Mouse (Mus musculus): ENCODE data around the gene Slfn8.
A peak's percentile ranks its signal among the peaks of the same experiment; 100 is the strongest.
"Not testable (repeated sequence)": the region's sequence is repeated elsewhere in the genome, so short reads cannot be mapped to it uniquely, and the experiment has no call there.

Gene Slfn8

DNA sequence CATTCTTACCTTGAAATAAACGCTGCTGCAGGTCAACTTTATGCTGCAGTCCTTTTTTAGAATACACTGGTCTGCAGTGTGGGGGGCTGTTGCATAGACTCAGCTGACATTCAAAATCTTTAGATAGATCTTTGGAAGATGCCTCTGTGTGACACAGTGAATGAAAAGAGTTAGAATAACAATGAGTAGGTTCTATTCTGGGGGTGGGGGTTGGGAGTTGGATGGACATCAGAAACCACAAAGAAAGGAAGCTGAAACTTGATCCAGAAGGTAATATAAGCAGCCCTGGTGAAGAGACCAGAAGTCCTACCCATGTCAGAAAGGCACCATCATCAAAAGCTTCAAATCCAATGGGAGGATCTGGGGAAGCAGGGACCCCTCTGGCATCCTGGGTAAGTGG is 7.3 kb downstream of the Slfn8 start:
- DNase-seq (ENCODE audit: extremely low read depth, insufficient read length, low spot score): no peak

DNA sequence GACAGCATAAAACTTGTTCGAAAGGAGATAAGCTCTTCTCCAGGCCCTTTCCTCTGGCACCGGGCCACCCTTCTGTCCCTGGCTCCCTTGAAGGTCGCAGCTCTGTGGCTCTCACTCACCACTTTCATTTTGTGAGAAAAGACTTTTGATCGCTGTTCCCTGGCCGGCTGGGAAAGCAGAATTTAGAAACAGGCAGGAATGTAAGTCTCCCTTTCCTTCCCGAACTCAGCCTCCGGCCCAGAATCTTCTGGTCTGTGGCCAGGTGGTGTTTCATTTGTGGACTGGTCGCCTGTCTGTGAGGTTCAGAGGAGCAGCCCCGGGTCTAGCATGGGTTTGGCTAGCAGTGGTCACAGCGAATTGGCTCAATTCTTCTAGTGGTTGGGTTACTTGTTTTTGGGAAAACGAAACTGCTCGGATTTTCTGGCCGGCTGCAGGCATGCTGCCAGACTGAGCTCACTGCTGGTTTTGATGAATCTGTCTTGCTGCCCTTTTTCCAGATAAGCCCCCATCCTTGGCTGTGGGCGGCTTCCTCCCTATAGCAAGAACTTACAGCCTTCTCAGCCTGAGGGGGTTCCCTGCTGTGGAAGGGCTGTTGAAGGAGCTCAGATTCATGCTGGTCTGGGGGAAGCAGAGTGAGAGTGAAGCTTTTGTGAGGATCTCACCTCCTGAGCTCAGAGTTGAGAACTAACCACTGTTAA is 29.0 kb downstream of the Slfn8 start, which contains the start of gene Slfn9:
Gene Slfn9 (minus strand): TSS at position 362 of the 698 bp plus-strand sequence.
- peak; percentile 72 for DNase-seq (ENCODE audit: extremely low read depth, insufficient read length, low spot score)

DNA sequence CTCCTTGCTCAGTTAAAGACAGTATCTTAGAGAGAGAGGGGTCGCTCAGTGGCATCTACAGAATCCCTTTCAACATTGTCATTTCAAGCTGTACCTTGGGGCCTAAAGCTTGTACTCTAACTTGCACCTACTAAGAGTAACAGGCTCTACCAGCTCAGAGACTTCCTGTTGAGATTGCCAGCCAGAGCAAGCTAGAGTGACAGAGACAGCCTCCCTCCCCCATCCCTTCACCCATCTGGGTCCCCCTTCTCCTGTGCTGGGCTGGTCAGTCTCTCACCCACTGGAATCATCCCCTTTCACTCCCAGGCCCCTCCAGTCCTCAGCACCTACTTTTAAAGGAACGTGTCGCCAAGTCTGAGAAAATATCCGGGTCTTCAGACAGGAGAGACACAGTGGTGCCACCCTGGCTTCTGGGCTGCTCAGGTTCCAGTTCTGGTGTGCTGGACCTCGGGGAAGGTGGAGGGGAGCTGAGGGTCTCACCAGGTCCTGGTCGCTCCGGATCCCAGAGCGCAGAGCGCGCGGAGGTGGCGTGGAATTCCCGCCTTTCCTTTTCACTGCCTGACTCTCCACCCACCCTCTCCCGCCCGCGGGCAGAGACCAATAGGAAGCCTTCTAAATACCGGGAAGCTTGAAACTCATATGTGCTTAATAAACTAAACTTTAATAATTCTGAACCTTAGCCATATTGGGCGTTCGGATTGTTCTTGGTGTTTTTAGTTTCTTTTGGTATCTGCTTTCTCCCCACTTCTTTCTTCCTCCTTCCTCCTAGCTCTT is 29.8 kb downstream of the Slfn8 start:
- DNase-seq (ENCODE audit: extremely low read depth, insufficient read length, low spot score): not testable (repeated sequence)

DNA sequence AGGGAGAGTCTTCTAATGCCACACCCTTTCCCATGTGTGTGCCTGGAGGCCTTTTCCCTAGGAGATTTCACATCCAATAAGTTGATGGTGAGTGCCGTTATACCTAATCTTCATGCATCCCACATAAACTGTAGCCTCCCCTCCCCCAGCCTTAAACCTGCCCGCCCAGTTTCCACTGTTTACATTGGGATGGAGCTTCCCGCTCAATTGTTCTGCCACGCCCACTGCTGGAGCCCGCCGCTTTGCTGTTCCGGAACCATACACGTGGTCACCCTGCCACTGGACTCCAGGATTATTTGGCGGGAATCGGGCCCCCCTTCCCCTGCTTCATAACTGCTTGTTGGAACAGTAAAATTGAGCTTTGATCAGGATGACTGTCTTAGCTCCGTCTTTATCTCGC is 31.3 kb downstream of the Slfn8 start:
- DNase-seq (ENCODE audit: extremely low read depth, insufficient read length, low spot score): no peak

DNA sequence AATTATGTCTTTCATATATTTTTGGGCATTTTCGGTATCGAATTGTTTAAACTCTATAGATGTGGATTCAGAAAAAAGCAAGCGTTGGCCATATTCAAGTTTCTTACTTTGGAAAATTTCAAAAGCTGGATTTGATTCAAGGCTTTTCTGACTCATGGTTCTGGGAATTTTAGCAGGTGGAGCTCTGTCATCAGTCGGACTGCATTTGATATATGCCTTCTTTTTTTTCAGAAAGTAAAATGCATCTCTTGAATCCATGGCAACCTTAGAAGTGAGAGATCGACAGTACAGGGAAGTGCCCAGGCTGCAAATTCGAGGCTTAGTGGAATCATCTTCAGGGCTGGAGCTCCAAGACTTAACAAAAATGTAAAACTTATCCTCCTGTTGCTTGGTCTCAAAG is 33.0 kb downstream of the Slfn8 start:
- DNase-seq (ENCODE audit: extremely low read depth, insufficient read length, low spot score): no peak

DNA sequence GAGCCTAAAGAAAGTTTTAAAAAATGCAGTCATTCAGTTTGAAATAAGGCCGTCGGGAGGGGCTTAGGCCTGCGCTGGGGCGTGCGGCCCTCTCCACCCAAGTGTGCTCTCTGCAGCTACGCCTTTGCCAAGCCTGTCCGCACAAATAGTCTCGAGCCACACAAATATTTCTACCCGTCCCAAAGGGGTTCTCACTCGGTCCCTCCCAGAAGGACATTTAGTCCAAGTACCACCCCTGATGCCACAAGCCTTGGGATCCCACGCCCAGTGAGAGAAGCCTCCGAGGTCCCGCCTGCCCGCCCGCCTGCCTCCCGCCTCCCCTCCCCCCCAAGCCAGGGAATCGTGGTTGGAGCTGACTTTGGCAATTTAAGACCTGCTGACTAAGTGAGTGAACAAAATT is 37.4 kb downstream of the Slfn8 start:
- DNase-seq (ENCODE audit: extremely low read depth, insufficient read length, low spot score): no peak

DNA sequence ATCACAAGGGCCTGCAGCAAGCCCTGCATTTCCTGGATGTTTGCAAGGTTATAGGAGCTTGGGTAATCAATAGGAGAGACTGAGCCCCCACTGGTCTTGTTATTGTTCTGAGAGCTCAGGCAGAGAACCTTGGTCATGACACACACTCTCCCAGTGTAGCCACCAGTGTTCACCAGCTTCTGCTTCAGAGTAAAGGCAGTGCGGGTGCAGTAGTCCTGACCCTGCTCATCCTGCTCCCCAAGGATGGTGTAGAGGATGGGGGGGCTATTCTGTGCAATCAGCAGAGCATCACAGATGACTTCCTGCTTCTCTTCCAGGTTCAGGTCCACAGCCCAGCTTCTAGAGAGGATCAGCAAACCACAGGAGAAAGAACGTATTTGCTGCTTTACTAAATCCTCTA is 38.2 kb downstream of the Slfn8 start:
- not testable (repeated sequence) for DNase-seq (ENCODE audit: extremely low read depth, insufficient read length, low spot score)

DNA sequence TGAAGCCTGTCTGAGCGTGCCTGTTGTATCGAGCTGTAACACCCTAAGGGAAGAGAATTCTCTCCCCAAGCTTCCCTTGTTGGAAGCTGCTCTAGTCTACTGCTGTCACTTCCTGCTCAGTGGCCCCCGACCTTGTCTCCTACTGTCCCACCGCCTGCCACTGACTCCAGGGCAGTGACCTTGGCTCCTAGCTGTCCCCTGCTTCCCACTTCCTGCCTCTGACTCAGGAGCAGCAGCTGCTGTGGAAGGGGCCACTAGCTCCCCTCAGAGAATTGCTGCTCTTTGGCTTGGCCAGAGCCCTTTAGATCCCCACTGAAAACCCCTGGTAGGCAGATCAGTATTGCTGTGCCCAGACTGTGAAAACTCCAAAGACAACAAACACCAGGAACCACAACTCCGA is 46.7 kb downstream of the Slfn8 start:
- DNase-seq (ENCODE audit: extremely low read depth, insufficient read length, low spot score): peak; percentile 47

DNA sequence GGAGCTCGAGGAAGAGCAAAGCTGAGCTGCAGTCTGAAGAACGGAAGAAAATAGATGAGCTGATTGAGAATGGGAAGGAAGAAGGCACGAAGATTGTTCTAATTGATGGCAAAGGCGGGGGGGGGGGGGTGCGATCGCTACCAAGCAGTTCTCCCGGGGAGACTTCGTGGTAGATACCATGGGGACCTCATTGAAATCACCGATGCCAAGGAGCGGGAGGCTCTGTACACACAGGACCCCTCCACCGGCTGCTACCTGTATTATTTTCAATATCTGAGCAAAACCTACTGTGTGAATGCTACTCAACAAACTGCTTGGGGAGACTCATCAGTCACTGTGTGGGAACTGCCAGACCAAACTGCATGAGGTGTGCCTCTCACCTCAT is 49.0 kb downstream of the Slfn8 start:
- no peak for DNase-seq (ENCODE audit: extremely low read depth, insufficient read length, low spot score)

DNA sequence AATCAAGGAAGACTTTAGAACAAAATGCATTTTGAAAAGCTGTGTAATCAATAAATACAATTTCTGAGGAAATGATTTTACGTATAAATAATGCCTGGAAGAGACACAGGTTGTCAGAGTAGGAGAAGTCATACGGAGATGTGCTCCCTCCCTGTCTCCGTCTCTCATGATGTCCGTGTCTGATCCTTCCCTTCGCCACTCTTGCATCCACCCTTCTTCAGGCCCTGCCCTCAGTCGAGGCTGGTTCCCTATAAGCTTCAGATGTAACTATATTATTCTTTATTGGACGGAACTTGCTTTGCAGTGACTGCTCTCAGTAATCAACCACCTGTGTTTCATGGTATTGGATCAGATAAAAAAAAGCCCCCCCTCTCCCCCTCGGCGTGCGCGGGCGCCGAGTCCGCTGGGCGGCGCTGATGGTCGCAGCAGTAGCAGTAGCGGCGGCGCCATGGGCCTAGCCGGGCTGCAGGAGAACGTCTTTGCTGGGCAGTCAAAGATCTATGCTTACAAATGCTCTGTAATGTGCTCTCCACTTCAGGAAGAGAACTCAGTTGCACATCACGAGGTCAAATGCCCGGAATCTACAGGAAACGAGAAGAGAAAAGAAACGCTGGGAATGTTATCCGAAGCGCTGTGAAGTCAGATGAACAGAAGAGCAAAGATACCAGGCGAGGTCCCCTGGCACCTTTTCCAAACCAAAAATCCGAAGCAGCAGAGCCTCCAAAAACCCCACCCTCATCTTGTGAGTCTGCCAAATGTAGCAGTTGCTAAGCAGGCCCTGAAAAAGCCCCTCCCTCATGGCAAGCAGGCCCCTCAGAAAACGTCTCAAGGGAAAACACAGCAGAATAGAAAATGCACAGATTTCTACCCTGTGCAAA is 49.7 kb downstream of the Slfn8 start:
- DNase-seq (ENCODE audit: extremely low read depth, insufficient read length, low spot score): no peak

DNA sequence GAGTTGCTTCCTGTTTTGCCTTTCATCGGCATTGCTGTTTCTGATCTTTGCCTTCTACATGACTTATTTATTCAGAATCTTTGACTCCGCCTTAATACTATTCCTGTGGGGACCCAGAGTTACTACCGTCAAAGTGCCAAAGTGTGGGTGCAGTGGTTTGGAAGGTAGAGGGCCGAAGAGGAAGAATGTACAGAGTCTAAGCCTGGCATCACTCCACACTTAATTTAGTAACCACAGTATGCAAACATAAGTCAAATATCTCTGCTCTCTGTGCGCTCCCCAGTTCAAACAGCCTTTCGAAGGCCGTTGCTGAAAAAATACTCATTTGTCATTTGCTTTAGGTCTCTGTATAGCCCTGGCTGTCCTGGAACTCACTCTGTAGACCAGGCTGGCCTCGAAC is 58.4 kb downstream of the Slfn8 start:
- no peak for DNase-seq (ENCODE audit: extremely low read depth, insufficient read length, low spot score)

DNA sequence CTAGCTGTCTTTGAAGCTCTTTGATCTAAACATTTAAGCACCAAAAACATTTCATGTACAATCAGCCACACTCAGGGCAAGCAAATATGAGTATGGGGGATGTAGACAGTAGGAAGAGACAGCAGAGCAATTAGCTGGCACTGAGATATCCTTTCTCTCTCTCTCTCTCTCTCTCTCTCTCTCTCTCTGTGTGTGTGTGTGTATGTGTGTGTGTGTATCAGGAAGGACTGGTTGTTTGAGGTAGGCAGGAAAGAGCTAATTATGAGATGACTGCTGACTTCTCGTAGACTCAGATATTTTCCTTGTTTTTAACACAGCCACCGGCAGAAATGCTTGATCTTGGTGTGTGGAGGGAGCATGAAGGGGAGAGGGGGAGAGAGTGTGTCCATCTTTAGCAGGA is 58.9 kb downstream of the Slfn8 start:
- no peak for DNase-seq (ENCODE audit: extremely low read depth, insufficient read length, low spot score)

DNA sequence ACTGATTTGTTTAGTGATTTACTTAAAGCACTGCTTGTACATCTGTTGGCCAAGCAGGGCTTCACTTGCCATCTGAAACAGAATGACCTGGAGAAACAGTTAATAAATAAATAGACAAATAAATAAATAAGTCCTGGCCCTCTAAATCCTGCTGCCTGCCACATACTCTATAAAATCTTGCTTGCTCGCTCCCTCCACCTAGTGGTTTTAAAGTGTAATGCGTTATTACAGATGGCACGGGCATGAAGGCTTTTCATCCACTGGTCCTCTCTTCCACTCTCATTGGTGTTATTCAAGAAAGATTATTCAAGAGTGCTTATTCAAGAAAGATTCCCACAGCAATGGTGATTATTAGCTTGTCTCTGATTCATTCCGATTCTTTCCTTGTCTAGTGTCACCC is 61.0 kb downstream of the Slfn8 start:
- no peak for DNase-seq (ENCODE audit: extremely low read depth, insufficient read length, low spot score)

DNA sequence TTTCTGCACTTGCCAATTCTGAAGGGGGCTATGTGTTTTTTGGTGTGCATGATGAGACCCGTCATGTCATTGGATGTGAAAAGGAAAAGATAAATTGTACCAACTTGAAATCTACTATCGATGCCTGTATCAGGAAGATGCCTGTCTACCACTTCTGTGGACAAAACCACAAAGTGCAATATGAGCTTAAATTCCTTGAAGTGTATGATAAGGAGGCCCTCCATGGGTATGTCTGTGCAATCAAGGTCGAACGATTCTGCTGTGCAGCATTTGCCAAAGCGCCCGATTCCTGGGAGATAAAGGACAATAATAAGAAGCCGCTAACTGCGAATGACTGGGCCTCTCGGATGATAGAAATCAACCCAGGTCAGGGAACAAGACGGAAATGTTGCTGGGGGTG is 63.7 kb downstream of the Slfn8 start:
- no peak for DNase-seq (ENCODE audit: extremely low read depth, insufficient read length, low spot score)

DNA sequence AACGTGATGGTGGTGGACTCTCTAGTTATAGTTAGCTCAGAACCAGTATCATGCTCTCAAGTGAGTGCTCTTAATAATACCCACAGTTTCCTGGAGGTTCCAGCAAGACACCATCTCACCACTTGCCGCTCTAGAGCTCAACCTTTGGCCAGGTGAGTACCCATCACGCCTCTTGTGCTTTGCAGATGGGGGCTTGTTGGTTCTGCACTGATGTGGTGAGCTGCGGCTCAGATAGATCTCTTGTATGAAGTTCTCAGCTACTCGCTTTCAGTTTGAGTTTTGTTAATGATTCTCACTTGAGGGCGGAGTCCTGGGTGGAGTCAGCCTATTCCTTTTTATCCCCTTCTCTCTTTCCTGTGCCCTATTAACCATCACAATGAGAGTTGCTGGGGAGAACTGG is 66.0 kb downstream of the Slfn8 start:
- DNase-seq (ENCODE audit: extremely low read depth, insufficient read length, low spot score): no peak

DNA sequence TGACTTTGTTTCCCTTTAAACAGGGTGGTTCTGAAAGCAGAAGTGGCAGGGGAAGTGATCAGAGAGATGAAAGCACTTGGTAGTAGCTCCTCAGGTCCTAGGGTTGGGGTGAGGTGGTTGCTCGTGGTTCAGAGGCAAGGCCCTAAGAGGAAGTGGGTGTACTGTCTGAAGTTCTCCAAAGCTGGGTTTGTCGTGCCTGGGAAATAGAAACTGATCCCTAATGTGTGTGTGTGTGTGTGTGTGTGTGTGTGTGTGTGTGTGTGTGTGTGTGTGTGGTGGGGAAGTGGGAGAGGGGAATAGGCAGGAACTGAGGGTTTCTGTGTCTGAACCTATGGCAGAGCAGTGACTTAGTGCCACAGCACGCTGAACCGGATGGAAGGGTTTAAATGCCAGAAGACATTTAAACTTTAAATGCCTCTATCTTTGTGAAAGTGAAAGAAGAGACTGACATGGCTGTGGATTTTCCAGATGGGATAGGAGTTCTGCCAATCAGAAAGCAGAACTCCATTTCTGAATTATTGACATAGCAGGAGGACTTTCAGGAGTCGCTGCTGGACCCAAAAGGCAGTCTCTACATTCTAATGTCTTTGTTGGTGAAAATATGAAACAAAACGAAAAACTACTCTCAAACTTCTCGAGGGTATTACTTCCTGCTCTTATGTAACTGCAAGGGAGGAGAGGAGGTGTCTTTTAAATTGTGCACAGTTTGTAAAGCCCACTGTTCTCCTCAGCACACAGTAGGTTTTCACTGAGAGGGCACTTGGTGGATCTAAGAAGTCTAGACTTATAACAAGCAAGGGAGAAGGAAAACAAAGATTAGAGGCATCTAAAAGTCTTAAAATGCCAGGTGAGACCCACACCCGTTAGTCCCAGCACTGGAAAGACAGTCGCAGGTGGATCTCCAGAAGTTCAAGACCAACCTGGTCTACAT is 67.7 kb downstream of the Slfn8 start:
- DNase-seq (ENCODE audit: extremely low read depth, insufficient read length, low spot score): no peak

Data from 3134 (cell line).